Mouse (Mus musculus) heart, adult 9 months (tissue): ENCODE measurements around the gene Rbms3.

Source experiments
- DNase-seq, 2 experiments: peaks; one replicate each; pipeline ENCODE4 v3.0.0; 2022; ENCODE audit warnings: low spot score in 2 of 2

Gene Rbms3

GRCm38 (mm10) chr9:116976575-116977408, 652.9 kb downstream of the Rbms3 start:
- no peak for DNase-seq

GRCm38 (mm10) chr9:116975269-116975668, 654.4 kb downstream of the Rbms3 start:
- DNase-seq: no peak

- DNase-seq: no peak
Observed at GRCm38 (mm10) chr9:116974134-116974533, 655.6 kb downstream of the Rbms3 start.

GRCm38 (mm10) chr9:116973594-116973993, 656.1 kb downstream of the Rbms3 start:
- DNase-seq: peak; percentile 6 to 16

GRCm38 (mm10) chr9:116967317-116967716, 662.4 kb downstream of the Rbms3 start:
- DNase-seq: no peak

GRCm38 (mm10) chr9:116965691-116966090, 664.0 kb downstream of the Rbms3 start:
- no peak for DNase-seq

GRCm38 (mm10) chr9:116956156-116956555, 673.6 kb downstream of the Rbms3 start:
- DNase-seq: no peak

- DNase-seq: no peak
Observed at GRCm38 (mm10) chr9:116948211-116948610, 681.5 kb downstream of the Rbms3 start.

- no peak for DNase-seq
Observed at GRCm38 (mm10) chr9:116947369-116947768, 682.3 kb downstream of the Rbms3 start.

- no peak for DNase-seq
Observed at GRCm38 (mm10) chr9:116946787-116947186, 682.9 kb downstream of the Rbms3 start.

- DNase-seq: no peak
Observed at GRCm38 (mm10) chr9:116945689-116946088, 684.0 kb downstream of the Rbms3 start.

GRCm38 (mm10) chr9:116943902-116944301, 685.8 kb downstream of the Rbms3 start:
- no peak for DNase-seq

- DNase-seq: no peak
Observed at GRCm38 (mm10) chr9:116941116-116941515, 688.6 kb downstream of the Rbms3 start.

- DNase-seq: no peak
Observed at GRCm38 (mm10) chr9:116940693-116941092, 689.0 kb downstream of the Rbms3 start.

GRCm38 (mm10) chr9:116928338-116928737, 701.4 kb downstream of the Rbms3 start:
- DNase-seq: no peak

- DNase-seq: no peak
Observed at GRCm38 (mm10) chr9:116923151-116923550, 706.6 kb downstream of the Rbms3 start.

GRCm38 (mm10) chr9:116922561-116922960, 707.2 kb downstream of the Rbms3 start:
- DNase-seq: no peak

- no peak for DNase-seq
Observed at GRCm38 (mm10) chr9:116919441-116920019, 710.2 kb downstream of the Rbms3 start.

- no peak for DNase-seq
Observed at GRCm38 (mm10) chr9:116912493-116912847, 717.2 kb downstream of the Rbms3 start.

- DNase-seq: peak; percentile 25 to 34
Observed at GRCm38 (mm10) chr9:116911781-116912492, 717.8 kb downstream of the Rbms3 start.

- peak in 1 of 2 experiments; percentile 14 for DNase-seq
Observed at GRCm38 (mm10) chr9:116909511-116909910, 720.2 kb downstream of the Rbms3 start.

GRCm38 (mm10) chr9:116906955-116907354, 722.8 kb downstream of the Rbms3 start:
- no peak for DNase-seq

GRCm38 (mm10) chr9:116905646-116906045, 724.1 kb downstream of the Rbms3 start:
- DNase-seq: no peak
